Mouse (Mus musculus): ENCODE measurements around the gene Pde3b. TPM values are rescaled to one million over a fixed set of nuclear protein-coding genes. Genes with fewer than 3 reads are reported as not detected.
A peak's percentile ranks its signal among the peaks of the same experiment; 100 is the strongest.

The Pde3b gene
- total and polyA plus RNA-seq, 3 experiments: 17.9 to 40.0 (median 26.0) TPM

DNA sequence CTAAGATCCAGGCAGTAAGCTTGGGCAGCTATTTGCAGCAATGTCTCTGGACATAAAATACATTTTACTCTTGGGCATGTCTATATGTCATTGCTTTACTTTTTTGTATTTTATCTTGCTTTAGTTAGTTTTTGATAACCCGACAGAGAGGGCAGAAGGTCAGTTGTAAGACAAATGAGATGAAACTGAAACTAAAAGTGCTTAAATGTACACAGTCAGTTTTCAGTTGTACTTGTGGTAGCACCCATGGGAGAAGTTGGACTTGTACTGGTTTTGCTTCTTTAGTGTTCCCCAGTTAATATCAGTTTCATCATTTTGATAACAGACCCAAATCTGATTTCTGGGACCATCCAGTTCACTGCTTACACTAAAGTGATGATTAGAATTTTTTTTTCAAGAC lies 24.6 kb downstream of the Pde3b start:
- Histone ChIP-seq H3K4me2 (ENCODE audit: insufficient read depth, low read depth, poor library complexity, severe bottlenecking) (peak overlapping the region; percentile 56), H3K4me3 (replicated peaks in 1 of 3; ENCODE audit: low read depth in 2 of 3, low read length in 2 of 3, poor library complexity in 1 of 3) (peak overlapping the region in 1 of 3 experiments; percentile 20)
- in situ Hi-C loops (cut with MboI; ENCODE audit: low pct_ligation_motif_present, low pct_unique_long_range_greater_than_20kb, low sequenced_read_pairs): no loop called here

DNA sequence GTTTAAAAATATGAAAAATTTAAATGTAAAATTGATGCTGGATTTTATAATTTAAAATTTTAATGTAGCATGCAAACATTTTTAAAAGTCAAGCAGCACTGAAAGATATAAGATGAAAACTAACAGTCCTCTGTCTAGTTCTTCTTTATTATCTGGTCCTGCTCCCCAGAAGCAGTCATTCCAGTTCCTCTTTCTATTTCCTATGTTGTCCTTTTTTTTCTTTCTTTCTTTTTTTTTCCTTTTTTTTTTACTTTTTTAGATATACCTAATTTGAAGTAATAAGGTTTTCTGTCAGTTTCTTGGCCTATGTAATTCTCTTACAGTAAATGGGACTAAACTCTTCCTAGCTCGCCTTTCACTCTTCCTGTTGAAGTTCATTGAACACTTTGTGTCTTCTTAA lies 25.4 kb downstream of the Pde3b start:
- no peak for DNase-seq (ENCODE audit: extremely low read depth)
- TF ChIP-seq NRF1 (IDR thresholded peaks at IDR 0.05; ENCODE audit: low read depth, low read length): no peak
- no peak for TF ChIP-seq BHLHE40 (IDR thresholded peaks at IDR 0.05; ENCODE audit: low read depth, low read length)
- no peak for TF ChIP-seq TBP (conservative IDR thresholded peaks at IDR 0.05; ENCODE audit: low read depth, low read length)
- TF ChIP-seq E2F4 (IDR thresholded peaks at IDR 0.05; ENCODE audit: insufficient replicate concordance, low read depth, low read length): no peak
- TF ChIP-seq KAT2A (IDR thresholded peaks at IDR 0.05; ENCODE audit: insufficient replicate concordance, low read length): no peak
- TF ChIP-seq EP300 (IDR thresholded peaks at IDR 0.05; ENCODE audit: low read length): peak; percentile 66
- TF ChIP-seq RAD21 (IDR thresholded peaks at IDR 0.05; ENCODE audit: low read depth, low read length): no peak
- TF ChIP-seq USF1 (IDR thresholded peaks at IDR 0.05; ENCODE audit: low read depth, low read length): no peak
- TF ChIP-seq HCFC1 (IDR thresholded peaks at IDR 0.05; ENCODE audit: low read depth, low read length): no peak
- no peak for TF ChIP-seq UBTF (IDR thresholded peaks at IDR 0.05; ENCODE audit: low read depth, low read length)
- no peak for TF ChIP-seq MXI1 (IDR thresholded peaks at IDR 0.05; ENCODE audit: low read depth, low read length)
- TF ChIP-seq CHD1 (IDR thresholded peaks at IDR 0.05; ENCODE audit: low read depth, low read length): no peak
- TF ChIP-seq ZNF384 (IDR thresholded peaks at IDR 0.05; ENCODE audit: low read depth, low read length): peak; percentile 92
- TF ChIP-seq MEF2A (IDR thresholded peaks at IDR 0.05; ENCODE audit: borderline replicate concordance, low read depth, low read length): no peak
- no peak for TF ChIP-seq MAX (IDR thresholded peaks at IDR 0.05; ENCODE audit: low read length)
- peaks cover 2 to 43% of the 10 kb centered on the region in 2 experiments; a peak in 2 of 4 replicates for H3K4me1 ChIP-seq (ENCODE audit: control insufficient read depth in 1 of 2, insufficient read depth in 2 of 2)
- H3K4me3 ChIP-seq (replicated peaks in 1 of 3; ENCODE audit: low read depth in 2 of 3, low read length in 2 of 3, poor library complexity in 1 of 3): no peak overlapping the region
- no peaks in the 10 kb centered on the region for H3K27me3 ChIP-seq (replicated peaks)
- no peak overlapping the region for H3K9ac ChIP-seq (ENCODE audit: insufficient read depth, low read depth)
- peaks cover 38% of the 10 kb centered on the region for H3K79me2 ChIP-seq (replicated peaks; ENCODE audit: control insufficient read depth, extremely low read depth, insufficient read depth, poor library complexity, severe bottlenecking)
- dilution Hi-C loops (cut with MboI; ENCODE audit: extremely low pct_ligation_motif_present, extremely low pct_unique_long_range_greater_than_20kb, low sequenced_read_pairs): no loop called here
- no peak overlapping the region for H3K27ac ChIP-seq (ENCODE audit: insufficient read depth, low read depth)
- no peaks in the 10 kb centered on the region for H3K9me3 ChIP-seq (replicated peaks; ENCODE audit: low read length)
- no peak overlapping the region for H3K4me2 ChIP-seq (ENCODE audit: insufficient read depth, low read depth, poor library complexity, severe bottlenecking)
- in situ Hi-C loops (cut with MboI; ENCODE audit: low pct_ligation_motif_present, low pct_unique_long_range_greater_than_20kb, low sequenced_read_pairs): no loop called here
- H3K36me3 ChIP-seq (replicated peaks in 1 of 2; ENCODE audit: control insufficient read depth in 1 of 2, insufficient read depth in 1 of 2, low read length in 1 of 2): peaks cover 0 to 2% of the 10 kb centered on the region in 2 experiments

More for the DNA sequence above, 24.6 kb downstream of the Pde3b start:
- Histone ChIP-seq H3K27me3 (replicated peaks) (no peaks in the 10 kb centered on the region), H3K36me3 (replicated peaks in 1 of 2; ENCODE audit: control insufficient read depth in 1 of 2, insufficient read depth in 1 of 2, low read length in 1 of 2) (peaks cover 0 to 2% of the 10 kb centered on the region in 2 experiments), H3K4me1 (ENCODE audit: control insufficient read depth in 1 of 2, insufficient read depth in 2 of 2) (peaks cover 4 to 43% of the 10 kb centered on the region in 2 experiments; a peak in 3 of 4 replicates), H3K9ac (ENCODE audit: insufficient read depth, low read depth) (peak overlapping the region; percentile 60; the same call in 1 of the 2 replicates), H3K9me3 (replicated peaks; ENCODE audit: low read length) (no peaks in the 10 kb centered on the region), H3K79me2 (replicated peaks; ENCODE audit: control insufficient read depth, extremely low read depth, insufficient read depth, poor library complexity, severe bottlenecking) (peaks cover 38% of the 10 kb centered on the region), H3K27ac (ENCODE audit: insufficient read depth, low read depth) (no peak overlapping the region)
- dilution Hi-C loops (cut with MboI; ENCODE audit: extremely low pct_ligation_motif_present, extremely low pct_unique_long_range_greater_than_20kb, low sequenced_read_pairs): no loop called here
- DNase-seq (ENCODE audit: extremely low read depth): no peak
- TF ChIP-seq CHD1 (IDR thresholded peaks at IDR 0.05; ENCODE audit: low read depth, low read length): peak; percentile 63; the same call in 1 of the 2 replicates
- no peak for TF ChIP-seq ZMIZ1 (IDR thresholded peaks at IDR 0.05; ENCODE audit: low read depth, low read length)
- peak; percentile 32; the same call in 1 of the 2 replicates for TF ChIP-seq BHLHE40 (IDR thresholded peaks at IDR 0.05; ENCODE audit: low read depth, low read length)
- TF ChIP-seq SIN3A (IDR thresholded peaks at IDR 0.05; ENCODE audit: low read length): no peak
- TF ChIP-seq IRF4 (IDR thresholded peaks at IDR 0.05; ENCODE audit: low read depth, low read length): peak; percentile 79
- TF ChIP-seq ETS1 (conservative IDR thresholded peaks at IDR 0.05; ENCODE audit: low read depth, low read length): peak; percentile 42
- TF ChIP-seq EP300 (IDR thresholded peaks at IDR 0.05; ENCODE audit: low read length): peak; percentile 66

Measured in CH12.LX (cell line).